Mouse (Mus musculus) limb, embryonic 14.5 days (tissue): ENCODE measurements around the gene Gm9495. TPM values are rescaled to one million over a fixed set of nuclear protein-coding genes. Genes with fewer than 3 reads are reported as not detected.
A peak's percentile ranks its signal among the peaks of the same experiment; 100 is the strongest.
"Not testable (repeated sequence)": the region's sequence is repeated elsewhere in the genome, so short reads cannot be mapped to it uniquely, and the experiment has no call there.

Source experiments
- ATAC-seq: fragments of 200-750 bp; cut with Nextera tagmentation; 2 replicates; pipeline ENCODE4 v1.8.0; 2017; ENCODE audit warnings: low read depth, moderate number of reproducible peaks, moderate TSS enrichment; ENCODE audit not compliant: low FRiP score
- DNase-seq: peaks from one replicate; pipeline ENCODE4 v3.0.0-alpha.2; 2015; ENCODE audit warnings: low spot score
- H3K27ac ChIP-seq: fragments of 300-500 bp; sonication (generic); replicated peaks from 2 replicates; pipeline ENCODE4 v1.5.1; 2014; ENCODE audit warnings: low read depth, mild to moderate bottlenecking, low read length, moderate library complexity, mixed read lengths
- H3K27me3 ChIP-seq: fragments of 300-500 bp; sonication (generic); 2 replicates; pipeline ENCODE4 v1.6.1; 2014; ENCODE audit warnings: low read length, mixed read lengths; ENCODE audit not compliant: control insufficient read depth, insufficient read depth
- H3K36me3 ChIP-seq: fragments of 300-500 bp; sonication (generic); 2 replicates; pipeline ENCODE4 v1.6.1; 2014; ENCODE audit warnings: mild to moderate bottlenecking, low read length, moderate library complexity, mixed read lengths; ENCODE audit not compliant: control insufficient read depth, insufficient read depth
- H3K4me1 ChIP-seq: fragments of 300-500 bp; sonication (generic); 2 replicates; pipeline ENCODE4 v1.6.1; 2014; ENCODE audit warnings: antibody characterized with exemption, low read length, mixed read lengths; ENCODE audit not compliant: control insufficient read depth, insufficient read depth
- H3K4me2 ChIP-seq: fragments of 300-500 bp; sonication (generic); replicated peaks from 2 replicates; pipeline ENCODE4 v1.6.1; 2014; ENCODE audit warnings: low read depth, mild to moderate bottlenecking, low read length, moderate library complexity; ENCODE audit not compliant: severe bottlenecking
- H3K4me3 ChIP-seq: fragments of 300-500 bp; sonication (generic); replicated peaks from 2 replicates; pipeline ENCODE4 v1.5.1; 2014; ENCODE audit warnings: low read length
- H3K9ac ChIP-seq: fragments of 300-500 bp; sonication (generic); 2 replicates; pipeline ENCODE4 v1.6.1; 2014; ENCODE audit warnings: mild to moderate bottlenecking, low read depth, low read length, moderate library complexity; ENCODE audit not compliant: severe bottlenecking
- H3K9me3 ChIP-seq: fragments of 300-500 bp; sonication (generic); 2 replicates; pipeline ENCODE4 v1.6.1; 2016; ENCODE audit warnings: low read length; ENCODE audit not compliant: control insufficient read depth
- POLR2A ChIP-seq: fragments of 200-500 bp; IDR thresholded peaks from 2 replicates; pipeline ENCODE4 v1.8.0; 2012; ENCODE audit warnings: inconsistent platforms, mild to moderate bottlenecking, moderate library complexity, borderline replicate concordance; ENCODE audit not compliant: insufficient read depth, insufficient read length; ENCODE audit errors: extremely low read depth
- WGBS: fragments of 180-500 bp; shearing (Covaris S2); extraction: QIAGEN DNeasy Blood & Tissue Kit; methylation state at CpG from one replicate; pipeline ENCODE4 v1.1.7; 2014; 5-methylcytosine and 5-hydroxymethylcytosine counted together
- polyA plus RNA-seq, 2 experiments: library from polyadenylated mRNA; depleted of rRNA in 1 of 2; stranded (reverse) in 1 of 2; unstranded in 1 of 2; fragments of >200 nt; fragmentation: Nextera tagmentation in 1 of 2; extraction: Ambion mirVana in 1 of 2; gene quantifications; 2 replicates each; pipeline versions ENCODE4 v1.2.1 to v1.2.3; 2012 to 2014

The Gm9495 gene
- polyA plus RNA-seq (2012; rRNA removed) (0.03 TPM in 1 of 2 replicates, not detected in the other), polyA plus RNA-seq (2014; fragmentation: Nextera tagmentation; extraction: Ambion mirVana) (not detected in 2 replicates)

GRCm38 (mm10) chr8:69453465-69453864 lies at the start of gene Gm9495:
TSS of gene Gm9495 (minus strand) at chr8:69453565.
- H3K4me2 ChIP-seq, ATAC-seq, H3K9ac ChIP-seq, H3K4me3 ChIP-seq, DNase-seq, H3K4me1 ChIP-seq, H3K9me3 ChIP-seq, H3K27me3 ChIP-seq, H3K36me3 ChIP-seq, H3K27ac ChIP-seq: not testable (repeated sequence)
- 100% methylated on average over 1 of the region's 3 CpGs for WGBS

- not testable (repeated sequence) for H3K27ac ChIP-seq, H3K27me3 ChIP-seq, ATAC-seq, H3K4me1 ChIP-seq, H3K36me3 ChIP-seq, H3K4me3 ChIP-seq, H3K9ac ChIP-seq, H3K4me2 ChIP-seq, H3K9me3 ChIP-seq, DNase-seq
- 83% methylated on average over 2 of the region's 3 CpGs for WGBS
These were observed 21.6 kb upstream of the Gm9495 start for GRCm38 (mm10) chr8:69474946-69475345.

- not testable (repeated sequence) for ATAC-seq, H3K27ac ChIP-seq, H3K4me2 ChIP-seq, H3K9ac ChIP-seq, H3K4me1 ChIP-seq, DNase-seq, H3K9me3 ChIP-seq, H3K27me3 ChIP-seq, H3K4me3 ChIP-seq, H3K36me3 ChIP-seq
- 68% methylated on average over 2 of the region's 3 CpGs for WGBS
These were observed 33.3 kb downstream of the Gm9495 start for GRCm38 (mm10) chr8:69420018-69420417.

GRCm38 (mm10) chr8:69414326-69414725 lies 39.0 kb downstream of the Gm9495 start:
- no peaks in the 10 kb centered on the region for H3K9me3 ChIP-seq
- ATAC-seq (no peak), DNase-seq (no peak)
- no peak overlapping the region for H3K27ac ChIP-seq
- H3K27me3 ChIP-seq, result no peaks in the 10 kb centered on the region
- no peak overlapping the region for H3K4me3 ChIP-seq
- H3K4me1 ChIP-seq, result no peaks in the 10 kb centered on the region
- TF ChIP-seq POLR2A, result no peak
- 100% methylated on average over 1 of the region's 1 CpGs for WGBS
- H3K9ac ChIP-seq, result no peak overlapping the region
- no peak overlapping the region for H3K4me2 ChIP-seq
- H3K36me3 ChIP-seq, result no peaks in the 10 kb centered on the region

- no peak for TF ChIP-seq POLR2A
- H3K36me3 ChIP-seq, result no peaks in the 10 kb centered on the region
- WGBS, result 90% methylated on average over 6 of the region's 6 CpGs
- H3K27ac ChIP-seq, result no peak overlapping the region
- no peak overlapping the region for H3K9ac ChIP-seq
- H3K27me3 ChIP-seq, result no peaks in the 10 kb centered on the region
- no peak for DNase-seq
- no peak for ATAC-seq
- no peak overlapping the region for H3K4me2 ChIP-seq
- no peaks in the 10 kb centered on the region for H3K9me3 ChIP-seq
- no peak overlapping the region for H3K4me3 ChIP-seq
- no peaks in the 10 kb centered on the region for H3K4me1 ChIP-seq
These were observed 48.6 kb downstream of the Gm9495 start for GRCm38 (mm10) chr8:69404768-69405167.

- peak overlapping the region; percentile 51 for H3K4me3 ChIP-seq
- H3K9me3 ChIP-seq, result no peaks in the 10 kb centered on the region
- no peak for DNase-seq
- H3K36me3 ChIP-seq, result no peaks in the 10 kb centered on the region
- no peak for TF ChIP-seq POLR2A
- peak overlapping the region; percentile 74 for H3K4me2 ChIP-seq
- no peaks in the 10 kb centered on the region for H3K4me1 ChIP-seq
- 75% methylated on average over 4 of the region's 4 CpGs for WGBS
- H3K27ac ChIP-seq, result no peak overlapping the region
- H3K27me3 ChIP-seq, result no peaks in the 10 kb centered on the region
- no peak for ATAC-seq
- H3K9ac ChIP-seq, result peak overlapping the region; percentile 77
These were observed 53.4 kb downstream of the Gm9495 start for GRCm38 (mm10) chr8:69399956-69400443.
